Mouse (Mus musculus): ENCODE data around the gene Fam69b. TPM values are rescaled to one million over a fixed set of nuclear protein-coding genes. Genes with fewer than 3 reads are reported as not detected.

The Fam69b gene
- total RNA-seq (2014; fragmentation: Nextera tagmentation): 11.1 and 13.9 TPM in 2 replicates
- 8.3 and 9.3 TPM in 2 replicates for total RNA-seq (2017)

GRCm38 (mm10) chr2:26627921-26628739, at the start of gene Fam69b:
Gene Fam69b (plus strand): TSS chr2:26628457.
- ATAC-seq (replicated peaks; ENCODE audit: poor library complexity, severe bottlenecking): peak; percentile 45

GRCm38 (mm10) chr2:26579714-26580113, 48.5 kb upstream of the Fam69b start, which contains the start of gene Egfl7:
Gene Egfl7 (plus strand): TSS chr2:26580014.
- no peak for ATAC-seq (replicated peaks; ENCODE audit: poor library complexity, severe bottlenecking)

GRCm38 (mm10) chr2:26580751-26581150, 47.5 kb upstream of the Fam69b start:
- no peak for ATAC-seq (replicated peaks; ENCODE audit: poor library complexity, severe bottlenecking)

- ATAC-seq (replicated peaks; ENCODE audit: poor library complexity, severe bottlenecking): no peak
These were observed 46.1 kb upstream of the Fam69b start for GRCm38 (mm10) chr2:26582203-26582602.

- no peak for ATAC-seq (replicated peaks; ENCODE audit: poor library complexity, severe bottlenecking)
These were observed 45.5 kb upstream of the Fam69b start for GRCm38 (mm10) chr2:26582741-26583140.

GRCm38 (mm10) chr2:26583640-26584039, 44.6 kb upstream of the Fam69b start:
- no peak for ATAC-seq (replicated peaks; ENCODE audit: poor library complexity, severe bottlenecking)

GRCm38 (mm10) chr2:26585713-26586112, 42.5 kb upstream of the Fam69b start:
- no peak for ATAC-seq (replicated peaks; ENCODE audit: poor library complexity, severe bottlenecking)

- ATAC-seq (replicated peaks; ENCODE audit: poor library complexity, severe bottlenecking): peak; percentile 34
These were observed 41.8 kb upstream of the Fam69b start, which contains the start of gene Gm20532 for GRCm38 (mm10) chr2:26586294-26587043. Gene Gm20532 (plus strand): TSS chr2:26586639.

- ATAC-seq (replicated peaks; ENCODE audit: poor library complexity, severe bottlenecking): peak; percentile 65
These were observed 41.2 kb upstream of the Fam69b start for GRCm38 (mm10) chr2:26587044-26587405.

- no peak for ATAC-seq (replicated peaks; ENCODE audit: poor library complexity, severe bottlenecking)
These were observed 39.7 kb upstream of the Fam69b start for GRCm38 (mm10) chr2:26588573-26588972.

GRCm38 (mm10) chr2:26589284-26589683, 39.0 kb upstream of the Fam69b start:
- no peak for ATAC-seq (replicated peaks; ENCODE audit: poor library complexity, severe bottlenecking)

GRCm38 (mm10) chr2:26590282-26590681, 38.0 kb upstream of the Fam69b start:
- ATAC-seq (replicated peaks; ENCODE audit: poor library complexity, severe bottlenecking): no peak

GRCm38 (mm10) chr2:26590962-26591361, 37.3 kb upstream of the Fam69b start:
- ATAC-seq (replicated peaks; ENCODE audit: poor library complexity, severe bottlenecking): no peak

GRCm38 (mm10) chr2:26591416-26591815, 36.8 kb upstream of the Fam69b start:
- ATAC-seq (replicated peaks; ENCODE audit: poor library complexity, severe bottlenecking): no peak

GRCm38 (mm10) chr2:26593211-26594021, 34.8 kb upstream of the Fam69b start:
- no peak for ATAC-seq (replicated peaks; ENCODE audit: poor library complexity, severe bottlenecking)

- ATAC-seq (replicated peaks; ENCODE audit: poor library complexity, severe bottlenecking): peak; percentile 52
These were observed 34.3 kb upstream of the Fam69b start for GRCm38 (mm10) chr2:26594022-26594346.

- no peak for ATAC-seq (replicated peaks; ENCODE audit: poor library complexity, severe bottlenecking)
These were observed 33.8 kb upstream of the Fam69b start for GRCm38 (mm10) chr2:26594461-26594933.

- ATAC-seq (replicated peaks; ENCODE audit: poor library complexity, severe bottlenecking): no peak
These were observed 33.1 kb upstream of the Fam69b start for GRCm38 (mm10) chr2:26594934-26595724.

GRCm38 (mm10) chr2:26595725-26596435, 32.4 kb upstream of the Fam69b start:
- no peak for ATAC-seq (replicated peaks; ENCODE audit: poor library complexity, severe bottlenecking)

Measured in granulocyte monocyte progenitor cell, adult 5-6 weeks (primary cell).